In the genomic region with DNA sequence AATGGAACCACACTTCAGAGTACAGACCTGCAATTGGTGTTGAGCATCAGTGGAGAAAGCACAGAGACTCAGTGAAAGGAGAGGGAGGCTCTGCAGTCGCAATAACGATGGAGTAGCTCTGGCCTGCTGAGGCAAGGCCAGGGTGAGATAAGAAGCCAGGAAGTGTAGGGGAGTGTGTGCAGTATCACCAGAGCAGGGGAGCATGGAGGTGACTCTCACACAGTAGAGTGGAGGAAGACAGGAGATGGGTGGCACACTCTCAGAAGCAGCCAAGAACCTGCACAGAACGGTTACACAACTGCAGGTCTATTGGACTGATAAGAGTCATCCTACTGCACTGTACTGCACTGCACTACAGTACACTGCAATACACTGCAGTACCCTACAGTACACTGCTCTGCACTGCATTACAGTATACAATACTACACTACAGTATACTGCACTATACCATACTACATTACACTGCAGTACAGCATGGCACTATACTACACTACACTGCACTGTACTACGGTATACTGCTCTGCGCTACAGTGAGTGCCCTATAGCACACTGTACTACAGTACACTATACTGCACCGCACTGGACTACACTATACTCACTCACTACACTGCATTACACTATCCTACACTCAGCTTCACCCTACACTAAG, we compare ENCODE assay signal across 11 mouse cellular contexts. TPM values are rescaled to one million over a fixed set of nuclear protein-coding genes. Genes with fewer than 3 reads are reported as not detected.
A peak's percentile ranks its signal among the peaks of the same experiment; 100 is the strongest.
DNase-seq lines count a peak whose midpoint lies in the region; ATAC-seq lines count a peak whose summit lies in the region.
"Had no signal": no experiment of that assay in that cellular context is flagged by ENCODE, and none has a peak within 500 bp of the region (broad histone marks: within the 10 kb centered on the region; RNA-seq: fewer than 3 reads in every experiment).

No protein-coding gene starts in this region.

- 0 out of 2 replicates have a peak, but pooled peaks have one; percentile 35 for ATAC-seq in heart, embryonic 14.5 days (ENCODE audit: insufficient number of reproducible peaks, insufficient read depth, low FRiP score, low read depth)
- no peak; the same call in 1 of the 2 replicates for ATAC-seq in heart, embryonic 11.5 days (replicated peaks; ENCODE audit: insufficient number of reproducible peaks, low FRiP score, low TSS enrichment)
- ATAC-seq in midbrain, embryonic 12.5 days (ENCODE audit: low FRiP score, low read depth) = 0 out of 2 replicates have a peak, but pooled peaks have one; percentile 30
- peak; percentile 70 for ATAC-seq in liver, embryonic 12.5 days
- ATAC-seq in stomach, embryonic 14.5 days (ENCODE audit: insufficient number of reproducible peaks, insufficient read depth, low FRiP score, low read depth) = peak; percentile 33; the same call in 1 of the 2 replicates

- no peak overlapping the region for H3K4me3 ChIP-seq in heart, embryonic 14.5 days (ENCODE audit: control insufficient read depth in 1 of 2, insufficient read depth in 1 of 2, low read depth in 1 of 2, low read length in 2 of 2)
- H3K4me3 ChIP-seq in heart, embryonic 11.5 days (ENCODE audit: low read depth, low read length) = no peak overlapping the region
- H3K4me3 ChIP-seq in midbrain, embryonic 12.5 days = no peak overlapping the region
- H3K4me3 ChIP-seq in midbrain, embryonic 10.5 days = no peak overlapping the region
- no peak overlapping the region for H3K4me3 ChIP-seq in liver, embryonic 12.5 days
- no peak overlapping the region for H3K4me3 ChIP-seq in stomach, embryonic 14.5 days (ENCODE audit: low read depth, low read length)

- H3K36me3 ChIP-seq in heart, embryonic 14.5 days (ENCODE audit: control insufficient read depth, insufficient read depth, low read length) = no peaks in the 10 kb centered on the region
- no peaks in the 10 kb centered on the region for H3K36me3 ChIP-seq in heart, embryonic 11.5 days (ENCODE audit: control insufficient read depth, insufficient read depth, low read length)
- H3K36me3 ChIP-seq in midbrain, embryonic 12.5 days = no peaks in the 10 kb centered on the region
- no peaks in the 10 kb centered on the region for H3K36me3 ChIP-seq in midbrain, embryonic 10.5 days
- no peaks in the 10 kb centered on the region for H3K36me3 ChIP-seq in liver, embryonic 12.5 days
- H3K36me3 ChIP-seq in stomach, embryonic 14.5 days (ENCODE audit: control insufficient read depth, insufficient read depth, low read length) = no peaks in the 10 kb centered on the region

- no peak for DNase-seq in midbrain, embryonic 10.5 days (ENCODE audit: low spot score)
- no peak for DNase-seq in urinary bladder, postnatal 14 days (ENCODE audit: low spot score)
- DNase-seq: cerebellum, postnatal 25 days; heart, adult 18-20 months; kidney, postnatal 14 days; lung, postnatal 14 days had no signal

- H3K9ac ChIP-seq in heart, embryonic 14.5 days (ENCODE audit: low read length) = no peak overlapping the region
- no peak overlapping the region for H3K9ac ChIP-seq in heart, embryonic 11.5 days (ENCODE audit: low read depth, low read length)
- no peak overlapping the region for H3K9ac ChIP-seq in midbrain, embryonic 12.5 days (replicated peaks)
- H3K9ac ChIP-seq in liver, embryonic 12.5 days = no peak overlapping the region
- H3K9ac ChIP-seq in stomach, embryonic 14.5 days (replicated peaks; ENCODE audit: low read depth, low read length) = no peak overlapping the region

- WGBS in heart, embryonic 14.5 days = 55% methylated on average over 6 of the region's 6 CpGs
- WGBS in heart, embryonic 11.5 days (ENCODE audit: insufficient replicate concordance) = 56% methylated on average over 6 of the region's 6 CpGs
- 91% methylated on average over 6 of the region's 6 CpGs for WGBS in midbrain, embryonic 12.5 days
- 88% methylated on average over 6 of the region's 6 CpGs for WGBS in midbrain, embryonic 10.5 days
- WGBS in liver, embryonic 12.5 days (ENCODE audit: insufficient replicate concordance) = 49% methylated on average over 6 of the region's 6 CpGs
- 80% methylated on average over 6 of the region's 6 CpGs for WGBS in stomach, embryonic 14.5 days

- H3K27ac ChIP-seq in heart, embryonic 14.5 days (replicated peaks in 1 of 2; ENCODE audit: control insufficient read depth in 1 of 2, insufficient read depth in 1 of 2, low read depth in 2 of 2, low read length in 2 of 2) = no peak overlapping the region
- no peak overlapping the region for H3K27ac ChIP-seq in heart, embryonic 11.5 days (ENCODE audit: low read depth, low read length)
- H3K27ac ChIP-seq in midbrain, embryonic 12.5 days (replicated peaks) = no peak overlapping the region
- no peak overlapping the region for H3K27ac ChIP-seq in midbrain, embryonic 10.5 days (replicated peaks)
- H3K27ac ChIP-seq in liver, embryonic 12.5 days = no peak overlapping the region
- no peak overlapping the region for H3K27ac ChIP-seq in stomach, embryonic 14.5 days (ENCODE audit: low read length)

- H3K4me1 ChIP-seq in heart, embryonic 14.5 days (ENCODE audit: control insufficient read depth in 2 of 2, insufficient read depth in 2 of 2, low read length in 2 of 2) = 0 out of 4 replicates have a peak, but pooled peaks cover 0 to 2% of the 10 kb centered on the region in 2 experiments
- H3K4me1 ChIP-seq in heart, embryonic 11.5 days (ENCODE audit: control insufficient read depth, insufficient read depth, low read length) = peaks cover 8% of the 10 kb centered on the region; the same call in 1 of the 2 replicates
- H3K4me1 ChIP-seq in midbrain, embryonic 12.5 days = no peaks in the 10 kb centered on the region
- no peaks in the 10 kb centered on the region for H3K4me1 ChIP-seq in midbrain, embryonic 10.5 days
- H3K4me1 ChIP-seq in liver, embryonic 12.5 days = peaks cover 17% of the 10 kb centered on the region
- H3K4me1 ChIP-seq in stomach, embryonic 14.5 days (ENCODE audit: control insufficient read depth, insufficient read depth, low read length) = no peaks in the 10 kb centered on the region

- no peaks in the 10 kb centered on the region for H3K27me3 ChIP-seq in heart, embryonic 14.5 days (ENCODE audit: control insufficient read depth, insufficient read depth, low read length)
- H3K27me3 ChIP-seq in heart, embryonic 11.5 days (ENCODE audit: control insufficient read depth, insufficient read depth, low read length) = no peaks in the 10 kb centered on the region
- H3K27me3 ChIP-seq in midbrain, embryonic 12.5 days = peaks cover 3% of the 10 kb centered on the region; the same call in 1 of the 2 replicates
- no peaks in the 10 kb centered on the region; the same call in 1 of the 2 replicates for H3K27me3 ChIP-seq in midbrain, embryonic 10.5 days (ENCODE audit: low read depth, poor library complexity, severe bottlenecking)
- H3K27me3 ChIP-seq in liver, embryonic 12.5 days (replicated peaks) = peaks cover 4% of the 10 kb centered on the region; the same call in 1 of the 2 replicates
- no peaks in the 10 kb centered on the region for H3K27me3 ChIP-seq in stomach, embryonic 14.5 days (ENCODE audit: control insufficient read depth, insufficient read depth, low read length)

- no peak overlapping the region for H3K4me2 ChIP-seq in heart, embryonic 14.5 days (ENCODE audit: low read length)
- H3K4me2 ChIP-seq in heart, embryonic 11.5 days = no peak overlapping the region
- H3K4me2 ChIP-seq in midbrain, embryonic 12.5 days (replicated peaks) = no peak overlapping the region
- no peak overlapping the region for H3K4me2 ChIP-seq in liver, embryonic 12.5 days
- H3K4me2 ChIP-seq in stomach, embryonic 14.5 days (replicated peaks; ENCODE audit: low read depth, low read length) = no peak overlapping the region

- no peaks in the 10 kb centered on the region for H3K9me3 ChIP-seq in heart, embryonic 14.5 days (ENCODE audit: control insufficient read depth, low read length)
- H3K9me3 ChIP-seq in heart, embryonic 11.5 days (replicated peaks; ENCODE audit: control insufficient read depth, low read length) = no peaks in the 10 kb centered on the region
- H3K9me3 ChIP-seq in midbrain, embryonic 12.5 days = no peaks in the 10 kb centered on the region
- no peaks in the 10 kb centered on the region for H3K9me3 ChIP-seq in midbrain, embryonic 10.5 days (replicated peaks)
- no peaks in the 10 kb centered on the region for H3K9me3 ChIP-seq in liver, embryonic 12.5 days (replicated peaks)
- no peaks in the 10 kb centered on the region for H3K9me3 ChIP-seq in stomach, embryonic 14.5 days (ENCODE audit: control insufficient read depth, low read depth, low read length)

RNA-seq across cellular contexts. Expression of gene Impdh1, which starts 13.2 kb away (rescaled TPM):
- polyA plus RNA-seq in heart, embryonic 14.5 days (2014; fragmentation: Nextera tagmentation; extraction: Ambion mirVana) = 32.2 and 32.5 TPM in 2 replicates
- polyA plus RNA-seq in heart, embryonic 11.5 days (2014; fragmentation: Nextera tagmentation; extraction: Ambion mirVana) = 34.3 and 40.4 TPM in 2 replicates
- polyA plus RNA-seq in midbrain, embryonic 12.5 days (2016; fragmentation: Nextera tagmentation; extraction: Ambion mirVana) = 50.2 and 51.6 TPM in 2 replicates
- 45.6 and 53.5 TPM in 2 replicates for polyA plus RNA-seq in midbrain, embryonic 10.5 days (2016; fragmentation: Nextera tagmentation; extraction: Ambion mirVana)
- polyA plus RNA-seq in liver, embryonic 12.5 days (2016; fragmentation: Nextera tagmentation; extraction: Ambion mirVana) = 13.7 and 14.3 TPM in 2 replicates
- 36.1 and 41.7 TPM in 2 replicates for polyA plus RNA-seq in stomach, embryonic 14.5 days (2014; fragmentation: Nextera tagmentation; extraction: Ambion mirVana)

RNA-seq across cellular contexts. Expression of gene Hilpda, which starts 42.9 kb away (rescaled TPM):
- 26.4 and 28.2 TPM in 2 replicates for polyA plus RNA-seq in heart, embryonic 14.5 days (2014; fragmentation: Nextera tagmentation; extraction: Ambion mirVana)
- polyA plus RNA-seq in heart, embryonic 11.5 days (2014; fragmentation: Nextera tagmentation; extraction: Ambion mirVana) = 23.4 and 27.4 TPM in 2 replicates
- polyA plus RNA-seq in midbrain, embryonic 12.5 days (2016; fragmentation: Nextera tagmentation; extraction: Ambion mirVana) = 29.7 and 31.0 TPM in 2 replicates
- polyA plus RNA-seq in midbrain, embryonic 10.5 days (2016; fragmentation: Nextera tagmentation; extraction: Ambion mirVana) = 31.0 and 34.0 TPM in 2 replicates
- polyA plus RNA-seq in liver, embryonic 12.5 days (2016; fragmentation: Nextera tagmentation; extraction: Ambion mirVana) = 19.1 and 20.0 TPM in 2 replicates
- 36.5 and 40.1 TPM in 2 replicates for polyA plus RNA-seq in stomach, embryonic 14.5 days (2014; fragmentation: Nextera tagmentation; extraction: Ambion mirVana)

RNA-seq across cellular contexts. Expression of gene Fam71f2, which starts 50.0 kb away (rescaled TPM):
- 0.20 and 0.35 TPM in 2 replicates for polyA plus RNA-seq in heart, embryonic 14.5 days (2014; fragmentation: Nextera tagmentation; extraction: Ambion mirVana)
- polyA plus RNA-seq in heart, embryonic 11.5 days (2014; fragmentation: Nextera tagmentation; extraction: Ambion mirVana) = 0.53 TPM in 1 of 2 replicates, not detected in the other
- polyA plus RNA-seq in midbrain, embryonic 12.5 days (2016; fragmentation: Nextera tagmentation; extraction: Ambion mirVana) = 0.60 and 1.2 TPM in 2 replicates
- polyA plus RNA-seq in midbrain, embryonic 10.5 days (2016; fragmentation: Nextera tagmentation; extraction: Ambion mirVana) = 0.22 and 0.23 TPM in 2 replicates
- polyA plus RNA-seq in liver, embryonic 12.5 days (2016; fragmentation: Nextera tagmentation; extraction: Ambion mirVana) = 0.20 and 0.31 TPM in 2 replicates
- 0.60 and 0.68 TPM in 2 replicates for polyA plus RNA-seq in stomach, embryonic 14.5 days (2014; fragmentation: Nextera tagmentation; extraction: Ambion mirVana)

RNA-seq across cellular contexts. Expression of gene Prrt4, which starts 50.0 kb away (rescaled TPM):
- polyA plus RNA-seq in heart, embryonic 14.5 days (2014; fragmentation: Nextera tagmentation; extraction: Ambion mirVana) = 1.7 TPM in 2 replicates
- 1.6 and 1.8 TPM in 2 replicates for polyA plus RNA-seq in heart, embryonic 11.5 days (2014; fragmentation: Nextera tagmentation; extraction: Ambion mirVana)
- polyA plus RNA-seq in midbrain, embryonic 12.5 days (2016; fragmentation: Nextera tagmentation; extraction: Ambion mirVana) = 1.3 and 1.6 TPM in 2 replicates
- 0.83 and 1.1 TPM in 2 replicates for polyA plus RNA-seq in midbrain, embryonic 10.5 days (2016; fragmentation: Nextera tagmentation; extraction: Ambion mirVana)
- 0.07 and 0.12 TPM in 2 replicates for polyA plus RNA-seq in liver, embryonic 12.5 days (2016; fragmentation: Nextera tagmentation; extraction: Ambion mirVana)
- 0.38 and 0.48 TPM in 2 replicates for polyA plus RNA-seq in stomach, embryonic 14.5 days (2014; fragmentation: Nextera tagmentation; extraction: Ambion mirVana)
